Mouse (Mus musculus) frontal cortex, postnatal 36 days (tissue): ENCODE measurements around the gene Olfr307.
"Not testable (repeated sequence)": the region's sequence is repeated elsewhere in the genome, so short reads cannot be mapped to it uniquely, and the experiment has no call there.

Experiments used
- DNase-seq, 2 experiments: peaks; one replicate each; pipeline ENCODE4 v3.0.0; 2022; ENCODE audit warnings: low spot score in 2 of 2

Gene Olfr307

GRCm38 (mm10) chr7:86337486-86337885, at the start of gene Olfr307:
TSS of gene Olfr307 (minus strand) at chr7:86337586.
- no peak for DNase-seq

- DNase-seq: no peak
Measured at GRCm38 (mm10) chr7:86386558-86386957, 49.2 kb upstream of the Olfr307 start, which contains the start of gene Olfr304. TSS of gene Olfr304 (minus strand) at chr7:86386658.

- DNase-seq: no peak
Measured at GRCm38 (mm10) chr7:86385769-86386168, 48.4 kb upstream of the Olfr307 start.

GRCm38 (mm10) chr7:86366828-86367227, 29.4 kb upstream of the Olfr307 start, which contains the start of gene Olfr305:
TSS of gene Olfr305 (minus strand) at chr7:86366928.
- no peak for DNase-seq

GRCm38 (mm10) chr7:86346296-86346695, 8.9 kb upstream of the Olfr307 start:
- DNase-seq: not testable (repeated sequence)

- DNase-seq: no peak
Measured at GRCm38 (mm10) chr7:86344253-86344652, 6.9 kb upstream of the Olfr307 start.

- DNase-seq: no peak
Measured at GRCm38 (mm10) chr7:86342881-86343565, 5.6 kb upstream of the Olfr307 start.

GRCm38 (mm10) chr7:86325530-86325929, 11.9 kb downstream of the Olfr307 start, which contains the start of gene Olfr308:
TSS of gene Olfr308 (minus strand) at chr7:86325630.
- no peak for DNase-seq

- no peak for DNase-seq
Measured at GRCm38 (mm10) chr7:86321323-86321722, 16.1 kb downstream of the Olfr307 start.

- DNase-seq: no peak
Measured at GRCm38 (mm10) chr7:86313608-86314007, 23.8 kb downstream of the Olfr307 start, which contains the start of gene Olfr309. TSS of gene Olfr309 (minus strand) at chr7:86313708.
